Mouse (Mus musculus) layer of hippocampus, postnatal 10 days (tissue): ENCODE results near the gene Mapk8ip1. TPM values are rescaled to one million over a fixed set of nuclear protein-coding genes. Genes with fewer than 3 reads are reported as not detected.
A peak's percentile ranks its signal among the peaks of the same experiment; 100 is the strongest.

Experiments
- DNase-seq, 2 experiments: peaks; one replicate each; pipeline ENCODE4 v3.0.0; 2021; ENCODE audit warnings: low spot score in 2 of 2
- total RNA-seq, 2 experiments: library from RNA; stranded (reverse); gene quantifications; 2 replicates each; pipeline ENCODE4 v1.2.3; 2021

Gene Mapk8ip1
- total RNA-seq, 2 experiments from 2014 or later: 385 to 403 TPM

GRCm38 (mm10) chr2:92391703-92392317, 9.3 kb downstream of the Mapk8ip1 start:
- no peak for DNase-seq

- DNase-seq: no peak
Observed at GRCm38 (mm10) chr2:92391116-92391515, 9.9 kb downstream of the Mapk8ip1 start.

GRCm38 (mm10) chr2:92390206-92390930, 10.7 kb downstream of the Mapk8ip1 start:
- DNase-seq: no peak

GRCm38 (mm10) chr2:92389645-92390044, 11.4 kb downstream of the Mapk8ip1 start:
- DNase-seq: no peak

- peak; percentile 87 to 92 for DNase-seq
Observed at GRCm38 (mm10) chr2:92388891-92389641, 12.0 kb downstream of the Mapk8ip1 start.

- DNase-seq: peak in 1 of 2 experiments; percentile 58
Observed at GRCm38 (mm10) chr2:92388081-92388517, 13.0 kb downstream of the Mapk8ip1 start.

- no peak for DNase-seq
Observed at GRCm38 (mm10) chr2:92387646-92388045, 13.4 kb downstream of the Mapk8ip1 start.

GRCm38 (mm10) chr2:92386821-92387570, 14.1 kb downstream of the Mapk8ip1 start:
- DNase-seq: no peak

- DNase-seq: no peak
Observed at GRCm38 (mm10) chr2:92385113-92386051, 15.7 kb downstream of the Mapk8ip1 start.

- no peak for DNase-seq
Observed at GRCm38 (mm10) chr2:92384101-92384500, 17.0 kb downstream of the Mapk8ip1 start.

GRCm38 (mm10) chr2:92382759-92383158, 18.3 kb downstream of the Mapk8ip1 start:
- DNase-seq: no peak

- no peak for DNase-seq
Observed at GRCm38 (mm10) chr2:92381901-92382588, 19.0 kb downstream of the Mapk8ip1 start, which contains the start of gene 1700029I15Rik. Gene 1700029I15Rik, plus strand, starts transcription at chr2:92382538.

GRCm38 (mm10) chr2:92381161-92381560, 19.9 kb downstream of the Mapk8ip1 start:
- DNase-seq: no peak

- no peak for DNase-seq
Observed at GRCm38 (mm10) chr2:92380495-92381050, 20.5 kb downstream of the Mapk8ip1 start.

GRCm38 (mm10) chr2:92379783-92380494, 21.1 kb downstream of the Mapk8ip1 start:
- DNase-seq: no peak

- DNase-seq: no peak
Observed at GRCm38 (mm10) chr2:92377320-92377719, 23.7 kb downstream of the Mapk8ip1 start.

GRCm38 (mm10) chr2:92376300-92376699, 24.8 kb downstream of the Mapk8ip1 start:
- DNase-seq: no peak

- no peak for DNase-seq
Observed at GRCm38 (mm10) chr2:92375788-92376187, 25.3 kb downstream of the Mapk8ip1 start.
